ENCODE assay signal across 8 mouse cellular contexts in the genomic region with DNA sequence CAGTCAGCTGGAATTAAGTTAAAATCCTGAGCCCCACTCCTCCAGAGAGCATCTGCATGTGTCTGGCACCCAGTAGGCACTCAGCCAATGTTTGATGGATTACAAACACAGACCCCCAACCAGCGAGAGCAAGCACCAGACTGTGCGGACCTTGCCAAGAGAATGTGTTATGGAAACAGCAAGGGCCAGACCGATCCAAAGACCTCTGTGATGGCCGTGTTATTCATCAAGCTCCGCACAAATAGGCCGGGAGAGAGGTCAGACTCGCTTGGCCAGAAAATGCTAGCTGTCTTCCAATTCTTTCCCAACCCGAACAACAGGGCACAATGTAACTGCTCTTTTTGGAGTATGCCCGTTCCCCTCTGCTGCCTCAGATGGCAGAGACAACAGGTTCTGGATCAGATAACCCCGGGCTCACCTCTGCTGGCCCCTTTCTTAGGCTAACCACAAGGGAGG. TPM values are rescaled to one million over a fixed set of nuclear protein-coding genes. Genes with fewer than 3 reads are reported as not detected.
A peak's percentile ranks its signal among the peaks of the same experiment; 100 is the strongest.
DNase-seq lines count a peak whose midpoint lies in the region; ATAC-seq and TF ChIP-seq lines count a peak whose summit lies in the region.

No protein-coding gene starts in this region.

- H3K9me3 ChIP-seq in G1E (replicated peaks) = no peaks in the 10 kb centered on the region
- no peaks in the 10 kb centered on the region for H3K9me3 ChIP-seq in hindbrain, postnatal 0 days (ENCODE audit: low read length)
- H3K9me3 ChIP-seq in lung, embryonic 15.5 days = no peaks in the 10 kb centered on the region

- H3K36me3 ChIP-seq in G1E (replicated peaks) = peaks cover 35% of the 10 kb centered on the region
- no peaks in the 10 kb centered on the region for H3K36me3 ChIP-seq in hindbrain, postnatal 0 days (ENCODE audit: insufficient read depth, low read length)
- no peaks in the 10 kb centered on the region for H3K36me3 ChIP-seq in lung, embryonic 15.5 days

- TF ChIP-seq CTCF in cerebellum, adult 2 months (IDR thresholded peaks at IDR 0.05; ENCODE audit: borderline replicate concordance, insufficient read depth, low read depth, low read length) = no peak
- TF ChIP-seq CTCF in G1E (IDR thresholded peaks at IDR 0.05; ENCODE audit: low read depth, low read length) = no peak
- TF ChIP-seq CTCF in hindbrain, postnatal 0 days (IDR thresholded peaks at IDR 0.05; ENCODE audit: low read depth) = no peak

- DNase-seq in cerebellum, adult 2 months = peak in 1 of 2 experiments; percentile 25
- no peak for DNase-seq in cerebellum, adult 8-10 months
- DNase-seq in G1E (ENCODE audit: low spot score) = no peak
- peak; percentile 77 for DNase-seq in hindbrain, postnatal 0 days (ENCODE audit: low spot score)
- no peak for DNase-seq in spleen, adult 12 weeks (ENCODE audit: low spot score)
- DNase-seq in testis, postnatal 10 days (ENCODE audit: low spot score) = no peak

- peak overlapping the region; percentile 95 for H3K4me2 ChIP-seq in hindbrain, postnatal 0 days (ENCODE audit: low read depth, low read length)
- peak overlapping the region; percentile 86 for H3K4me2 ChIP-seq in lung, embryonic 15.5 days

- H3K27me3 ChIP-seq in cerebellum, adult 2 months (ENCODE audit: control insufficient read depth, insufficient read depth, low read length) = no peaks in the 10 kb centered on the region
- peaks cover 7% of the 10 kb centered on the region; the same call in 1 of the 2 replicates for H3K27me3 ChIP-seq in G1E (ENCODE audit: insufficient read depth, low read length)
- peaks cover 11% of the 10 kb centered on the region; the same call in 1 of the 2 replicates for H3K27me3 ChIP-seq in hindbrain, postnatal 0 days (ENCODE audit: insufficient read depth, low read length)
- H3K27me3 ChIP-seq in lung, embryonic 15.5 days = no peaks in the 10 kb centered on the region

- peak overlapping the region; percentile 15; the same call in 1 of the 2 replicates for H3K27ac ChIP-seq in cerebellum, adult 2 months (ENCODE audit: insufficient read depth, low read length)
- no peak overlapping the region for H3K27ac ChIP-seq in hindbrain, postnatal 0 days
- H3K27ac ChIP-seq in lung, embryonic 15.5 days = no peak overlapping the region

- 15% methylated on average over 10 of the region's 10 CpGs for WGBS in cerebellum, adult 2 months
- WGBS in hindbrain, postnatal 0 days = 21% methylated on average over 10 of the region's 10 CpGs
- 26% methylated on average over 10 of the region's 10 CpGs for WGBS in lung, embryonic 15.5 days

- TF ChIP-seq POLR2A in cerebellum, adult 2 months (IDR thresholded peaks at IDR 0.05; ENCODE audit: borderline replicate concordance, insufficient read depth, low read length) = no peak

- peak overlapping the region; percentile 30 for H3K4me3 ChIP-seq in cerebellum, adult 2 months (replicated peaks; ENCODE audit: insufficient read depth, low read depth, low read length)
- H3K4me3 ChIP-seq in G1E (ENCODE audit: low read depth, low read length) = peak overlapping the region; percentile 29; the same call in 1 of the 2 replicates
- no peak overlapping the region for H3K4me3 ChIP-seq in hindbrain, postnatal 0 days (ENCODE audit: low read length)
- H3K4me3 ChIP-seq in lung, embryonic 15.5 days = no peak overlapping the region

- no peak for ATAC-seq in G1E (ENCODE audit: extremely low read depth, insufficient number of reproducible peaks, low FRiP score, poor library complexity, severe bottlenecking)
- ATAC-seq in hindbrain, postnatal 0 days = peak; percentile 62
- ATAC-seq in lung, embryonic 15.5 days (ENCODE audit: borderline replicate concordance, extremely low read depth, low FRiP score, low TSS enrichment) = no peak
- ATAC-seq in frontal cortex, adult (ENCODE audit: low TSS enrichment) = no peak

- H3K9ac ChIP-seq in hindbrain, postnatal 0 days (replicated peaks; ENCODE audit: low read length) = no peak overlapping the region
- H3K9ac ChIP-seq in lung, embryonic 15.5 days = peak overlapping the region; percentile 1; the same call in 1 of the 2 replicates

- peaks cover 4% of the 10 kb centered on the region; the same call in 1 of the 2 replicates for H3K4me1 ChIP-seq in cerebellum, adult 2 months (ENCODE audit: control insufficient read depth, insufficient read depth, low read length)
- peaks cover 48% of the 10 kb centered on the region for H3K4me1 ChIP-seq in G1E (ENCODE audit: insufficient read depth, low read depth, low read length)
- H3K4me1 ChIP-seq in hindbrain, postnatal 0 days (ENCODE audit: insufficient read depth, low read length) = peaks cover 6% of the 10 kb centered on the region; the same call in 1 of the 2 replicates
- H3K4me1 ChIP-seq in lung, embryonic 15.5 days = peaks cover 19% of the 10 kb centered on the region

RNA-seq across cellular contexts. Expression of a gene that starts 1.9 kb away (rescaled TPM):
- 20.9 and 21.2 TPM in 2 replicates for polyA plus RNA-seq in cerebellum, adult 2 months (2012; rRNA removed)
- total RNA-seq in G1E (2014; fragmentation: Nextera tagmentation) (21.3 and 24.6 TPM in 2 replicates), G1E (2017) (13.4 and 16.0 TPM in 2 replicates)
- polyA plus RNA-seq in G1E (2012) = 10.3 and 13.6 TPM in 2 replicates
- total RNA-seq in hindbrain, postnatal 0 days (2014; rRNA removed) = 8.9 and 11.4 TPM in 2 replicates
- polyA plus RNA-seq in hindbrain, postnatal 0 days (2015; fragmentation: Nextera tagmentation; extraction: Ambion mirVana) = 9.7 TPM in 2 replicates
- polyA plus RNA-seq in lung, embryonic 15.5 days (2015; fragmentation: Nextera tagmentation; extraction: Ambion mirVana) = 12.2 and 13.2 TPM in 2 replicates

RNA-seq across cellular contexts. Expression of a gene that starts 3.4 kb away (rescaled TPM):
- not detected in 2 replicates for polyA plus RNA-seq in cerebellum, adult 2 months (2012; rRNA removed)
- total RNA-seq in G1E (2014; fragmentation: Nextera tagmentation) (not detected in 2 replicates), G1E (2017) (0.05 TPM in 1 of 2 replicates, not detected in the other)
- polyA plus RNA-seq in G1E (2012) = not detected in 2 replicates
- total RNA-seq in hindbrain, postnatal 0 days (2014; rRNA removed) = not detected in 2 replicates
- 0.13 TPM in 1 of 2 replicates, not detected in the other for polyA plus RNA-seq in hindbrain, postnatal 0 days (2015; fragmentation: Nextera tagmentation; extraction: Ambion mirVana)
- polyA plus RNA-seq in lung, embryonic 15.5 days (2015; fragmentation: Nextera tagmentation; extraction: Ambion mirVana) = 0.11 and 0.12 TPM in 2 replicates

RNA-seq across cellular contexts. Expression of a gene that starts 17.5 kb away (rescaled TPM):
- 16.8 and 18.6 TPM in 2 replicates for polyA plus RNA-seq in cerebellum, adult 2 months (2012; rRNA removed)
- 54.7 and 71.1 TPM in 2 replicates for total RNA-seq in G1E (2014; fragmentation: Nextera tagmentation)
- total RNA-seq in G1E (2017) = 25.6 and 27.9 TPM in 2 replicates
- 29.1 and 46.6 TPM in 2 replicates for polyA plus RNA-seq in G1E (2012)
- total RNA-seq in hindbrain, postnatal 0 days (2014; rRNA removed) = 4.9 and 6.1 TPM in 2 replicates
- polyA plus RNA-seq in hindbrain, postnatal 0 days (2015; fragmentation: Nextera tagmentation; extraction: Ambion mirVana) = 2.5 and 3.2 TPM in 2 replicates
- 11.5 and 12.0 TPM in 2 replicates for polyA plus RNA-seq in lung, embryonic 15.5 days (2015; fragmentation: Nextera tagmentation; extraction: Ambion mirVana)

RNA-seq across cellular contexts. Expression of a gene that starts 19.7 kb away (rescaled TPM):
- polyA plus RNA-seq in cerebellum, adult 2 months (2012; rRNA removed) = 39.5 and 43.0 TPM in 2 replicates
- total RNA-seq in G1E (2014; fragmentation: Nextera tagmentation) = 27.6 and 38.6 TPM in 2 replicates
- 18.6 and 23.2 TPM in 2 replicates for total RNA-seq in G1E (2017)
- polyA plus RNA-seq in G1E (2012) = 92.9 and 93.8 TPM in 2 replicates
- 23.5 and 34.2 TPM in 2 replicates for total RNA-seq in hindbrain, postnatal 0 days (2014; rRNA removed)
- 26.0 and 27.2 TPM in 2 replicates for polyA plus RNA-seq in hindbrain, postnatal 0 days (2015; fragmentation: Nextera tagmentation; extraction: Ambion mirVana)
- 29.4 and 34.1 TPM in 2 replicates for polyA plus RNA-seq in lung, embryonic 15.5 days (2015; fragmentation: Nextera tagmentation; extraction: Ambion mirVana)

RNA-seq across cellular contexts. Expression of a gene that starts 21.8 kb away (rescaled TPM):
- polyA plus RNA-seq in cerebellum, adult 2 months (2012; rRNA removed) = 1.9 and 2.3 TPM in 2 replicates
- 0.38 TPM in 1 of 2 replicates, not detected in the other for total RNA-seq in G1E (2014; fragmentation: Nextera tagmentation)
- 0.12 and 0.33 TPM in 2 replicates for total RNA-seq in G1E (2017)
- polyA plus RNA-seq in G1E (2012) = 0.01 and 0.02 TPM in 2 replicates
- 0.42 and 4.5 TPM in 2 replicates for total RNA-seq in hindbrain, postnatal 0 days (2014; rRNA removed)
- polyA plus RNA-seq in hindbrain, postnatal 0 days (2015; fragmentation: Nextera tagmentation; extraction: Ambion mirVana) = 2.4 and 3.4 TPM in 2 replicates
- polyA plus RNA-seq in lung, embryonic 15.5 days (2015; fragmentation: Nextera tagmentation; extraction: Ambion mirVana) = 10.7 and 11.2 TPM in 2 replicates

Comparison
In these comparisons a context has a peak if more than half of its experiments do, and no peak if none do; other contexts are left out.
1. H3K4me3 ChIP-seq: peak in cerebellum, adult 2 months (single experiment) and G1E (single experiment); none in hindbrain, postnatal 0 days (single experiment) and lung, embryonic 15.5 days (single experiment).